11 mouse cellular contexts compared by ENCODE assay signal in genomic region chr4:151535916-151536450, GRCm38 (mm10).
DNase-seq lines count a peak whose midpoint lies in the region; ATAC-seq lines count a peak whose summit lies in the region.
"Had no signal": no experiment of that assay in that cellular context is flagged by ENCODE, and none has a peak within 500 bp of the region (broad histone marks: within the 10 kb centered on the region; RNA-seq: fewer than 3 reads in every experiment).

No protein-coding gene starts in this region.

- H3K9ac ChIP-seq in hindbrain, embryonic 11.5 days (ENCODE audit: low read depth, low read length), result no peak overlapping the region
- H3K9ac ChIP-seq in embryonic facial prominence, embryonic 14.5 days (ENCODE audit: low read depth, low read length), result no peak overlapping the region
- no peak overlapping the region for H3K9ac ChIP-seq in midbrain, embryonic 13.5 days (replicated peaks)
- H3K9ac ChIP-seq: limb, embryonic 15.5 days had no signal

- H3K27me3 ChIP-seq in hindbrain, embryonic 10.5 days (ENCODE audit: insufficient read depth, poor library complexity, severe bottlenecking), result peaks cover under 1% of the 10 kb centered on the region
- no peaks in the 10 kb centered on the region for H3K27me3 ChIP-seq in hindbrain, embryonic 11.5 days (ENCODE audit: control insufficient read depth, insufficient read depth, low read length)
- H3K27me3 ChIP-seq in embryonic facial prominence, embryonic 14.5 days (replicated peaks; ENCODE audit: control insufficient read depth, insufficient read depth, low read length), result no peaks in the 10 kb centered on the region
- H3K27me3 ChIP-seq in midbrain, embryonic 13.5 days, result no peaks in the 10 kb centered on the region

- H3K36me3 ChIP-seq in hindbrain, embryonic 10.5 days, result no peaks in the 10 kb centered on the region
- H3K36me3 ChIP-seq in hindbrain, embryonic 11.5 days (ENCODE audit: control insufficient read depth, insufficient read depth, low read length), result no peaks in the 10 kb centered on the region
- H3K36me3 ChIP-seq in embryonic facial prominence, embryonic 14.5 days (ENCODE audit: control insufficient read depth, insufficient read depth, low read length), result no peaks in the 10 kb centered on the region
- H3K36me3 ChIP-seq in midbrain, embryonic 13.5 days, result no peaks in the 10 kb centered on the region
- H3K36me3 ChIP-seq: limb, embryonic 15.5 days had no signal

- WGBS in hindbrain, embryonic 10.5 days, result 64% methylated on average over 9 of the region's 9 CpGs
- 61% methylated on average over 9 of the region's 9 CpGs for WGBS in hindbrain, embryonic 11.5 days
- WGBS in embryonic facial prominence, embryonic 14.5 days, result 23% methylated on average over 9 of the region's 9 CpGs
- 45% methylated on average over 9 of the region's 9 CpGs for WGBS in midbrain, embryonic 13.5 days

- H3K4me1 ChIP-seq in hindbrain, embryonic 10.5 days (replicated peaks), result peaks cover 54% of the 10 kb centered on the region
- no peaks in the 10 kb centered on the region; the same call in 1 of the 2 replicates for H3K4me1 ChIP-seq in hindbrain, embryonic 11.5 days (replicated peaks; ENCODE audit: control insufficient read depth, insufficient read depth, low read length)
- peaks cover 10% of the 10 kb centered on the region for H3K4me1 ChIP-seq in embryonic facial prominence, embryonic 14.5 days (ENCODE audit: control insufficient read depth, insufficient read depth, low read length)
- peaks cover 70% of the 10 kb centered on the region for H3K4me1 ChIP-seq in midbrain, embryonic 13.5 days (replicated peaks)

- H3K4me3 ChIP-seq in hindbrain, embryonic 10.5 days, result no peak overlapping the region
- no peak overlapping the region for H3K4me3 ChIP-seq in hindbrain, embryonic 11.5 days (ENCODE audit: low read depth, low read length)
- no peak overlapping the region for H3K4me3 ChIP-seq in embryonic facial prominence, embryonic 14.5 days (ENCODE audit: low read depth, low read length)
- no peak overlapping the region for H3K4me3 ChIP-seq in midbrain, embryonic 13.5 days (replicated peaks)
- H3K4me3 ChIP-seq: limb, embryonic 15.5 days had no signal

- ATAC-seq in hindbrain, embryonic 11.5 days (ENCODE audit: low FRiP score), result no peak
- no peak for ATAC-seq in embryonic facial prominence, embryonic 14.5 days (ENCODE audit: low read depth)
- ATAC-seq in midbrain, embryonic 13.5 days, result no peak
- ATAC-seq in frontal cortex, adult (ENCODE audit: low TSS enrichment), result no peak

- H3K4me2 ChIP-seq in hindbrain, embryonic 11.5 days (replicated peaks; ENCODE audit: low read depth, low read length), result no peak overlapping the region
- 0 out of 2 replicates have a peak overlapping the region, but pooled peaks have one; percentile 3 for H3K4me2 ChIP-seq in embryonic facial prominence, embryonic 14.5 days (ENCODE audit: low read depth, low read length)
- H3K4me2 ChIP-seq in midbrain, embryonic 13.5 days (replicated peaks), result no peak overlapping the region
- H3K4me2 ChIP-seq: limb, embryonic 15.5 days had no signal

- DNase-seq in hindbrain, embryonic 10.5 days (ENCODE audit: low spot score), result no peak
- no peak for DNase-seq in hindbrain, embryonic 11.5 days (ENCODE audit: low spot score)
- DNase-seq in NIH3T3 (ENCODE audit: low read depth), result peak; percentile 69
- peak; percentile 80 for DNase-seq in embryonic facial prominence, embryonic 14.5 days (ENCODE audit: low spot score)
- DNase-seq in left cerebral cortex, adult 18-20 months (ENCODE audit: low spot score in 2 of 2), result no peak
- DNase-seq: cerebellum, postnatal 14 days; kidney, postnatal 25 days; layer of hippocampus, postnatal 36 days had no signal

- H3K27ac ChIP-seq in hindbrain, embryonic 10.5 days, result peak overlapping the region; percentile 50; the same call in 1 of the 2 replicates
- no peak overlapping the region for H3K27ac ChIP-seq in hindbrain, embryonic 11.5 days (ENCODE audit: low read depth, low read length)
- no peak overlapping the region for H3K27ac ChIP-seq in embryonic facial prominence, embryonic 14.5 days (replicated peaks; ENCODE audit: low read depth, low read length)
- H3K27ac ChIP-seq in midbrain, embryonic 13.5 days, result peak overlapping the region; percentile 54; the same call in 1 of the 2 replicates
- H3K27ac ChIP-seq: limb, embryonic 15.5 days had no signal

- no peaks in the 10 kb centered on the region for H3K9me3 ChIP-seq in hindbrain, embryonic 10.5 days
- H3K9me3 ChIP-seq in hindbrain, embryonic 11.5 days (ENCODE audit: control insufficient read depth, low read length), result no peaks in the 10 kb centered on the region
- H3K9me3 ChIP-seq in embryonic facial prominence, embryonic 14.5 days (ENCODE audit: control insufficient read depth, low read length), result no peaks in the 10 kb centered on the region
- no peaks in the 10 kb centered on the region for H3K9me3 ChIP-seq in midbrain, embryonic 13.5 days
- H3K9me3 ChIP-seq: limb, embryonic 15.5 days had no signal

Comparison
In these comparisons a context has a peak if more than half of its experiments do, and no peak if none do; other contexts are left out.
1. H3K27ac ChIP-seq: peak in hindbrain, embryonic 10.5 days (single experiment) and midbrain, embryonic 13.5 days (single experiment); none in hindbrain, embryonic 11.5 days (single experiment) and embryonic facial prominence, embryonic 14.5 days (single experiment).
2. DNase-seq: peak in NIH3T3 (single experiment) and embryonic facial prominence, embryonic 14.5 days (single experiment); none in hindbrain, embryonic 10.5 days (single experiment), hindbrain, embryonic 11.5 days (single experiment) and left cerebral cortex, adult 18-20 months (0 of 2).